Mouse (Mus musculus): Measurements from ENCODE around the gene Agbl3. TPM values are rescaled to one million over a fixed set of nuclear protein-coding genes. Genes with fewer than 3 reads are reported as not detected.
A peak's percentile ranks its signal among the peaks of the same experiment; 100 is the strongest.

The Agbl3 gene
- 2.4 and 3.0 TPM in 2 replicates for polyA plus RNA-seq (2016; fragmentation: Nextera tagmentation; extraction: Ambion mirVana)

GRCm38 (mm10) chr6:34780231-34780942 lies at the start of gene Agbl3:
Gene Agbl3, plus strand, starts transcription at chr6:34780432.
- H3K9me3 ChIP-seq, result no peaks in the 10 kb centered on the region
- H3K4me3 ChIP-seq, result peak within 1 kb of the TSS; percentile 71
- H3K27ac ChIP-seq, result peak within 1 kb of the TSS; percentile 96
- H3K4me1 ChIP-seq, result peaks cover 13% of the 10 kb centered on the region
- peaks cover 11% of the 10 kb centered on the region for H3K27me3 ChIP-seq (ENCODE audit: poor library complexity, severe bottlenecking)
- WGBS, result under 1% methylated on average over 80 of the region's 81 CpGs
- no peaks in the 10 kb centered on the region for H3K36me3 ChIP-seq (replicated peaks)
- peak; percentile 95 for DNase-seq (ENCODE audit: extremely low spot score, low spot score)

- 87% methylated on average over 6 of the region's 6 CpGs for WGBS
These were observed 49.2 kb upstream of the Agbl3 start for GRCm38 (mm10) chr6:34731007-34731406.

GRCm38 (mm10) chr6:34731529-34731928 lies 48.7 kb upstream of the Agbl3 start:
- H3K4me1 ChIP-seq, result peaks cover 40% of the 10 kb centered on the region
- H3K27me3 ChIP-seq (ENCODE audit: poor library complexity, severe bottlenecking), result no peaks in the 10 kb centered on the region
- no peaks in the 10 kb centered on the region for H3K36me3 ChIP-seq (replicated peaks)
- H3K4me3 ChIP-seq, result no peak overlapping the region
- no peak overlapping the region for H3K27ac ChIP-seq
- WGBS, result 82% methylated on average over 9 of the region's 9 CpGs
- no peaks in the 10 kb centered on the region for H3K9me3 ChIP-seq
- no peak for DNase-seq (ENCODE audit: extremely low spot score, low spot score)

More at GRCm38 (mm10) chr6:34731007-34731406, 49.2 kb upstream of the Agbl3 start:
- H3K4me3 ChIP-seq, result no peak overlapping the region
- DNase-seq (ENCODE audit: extremely low spot score, low spot score), result no peak
- no peak overlapping the region for H3K27ac ChIP-seq
- H3K27me3 ChIP-seq (ENCODE audit: poor library complexity, severe bottlenecking), result no peaks in the 10 kb centered on the region
- H3K36me3 ChIP-seq (replicated peaks), result no peaks in the 10 kb centered on the region
- no peaks in the 10 kb centered on the region for H3K9me3 ChIP-seq
- peaks cover 45% of the 10 kb centered on the region for H3K4me1 ChIP-seq

GRCm38 (mm10) chr6:34734940-34735695 lies 45.1 kb upstream of the Agbl3 start:
- Histone ChIP-seq H3K27me3 (ENCODE audit: poor library complexity, severe bottlenecking) (no peaks in the 10 kb centered on the region), H3K9me3 (no peaks in the 10 kb centered on the region), H3K27ac (no peak overlapping the region), H3K4me3 (no peak overlapping the region), H3K36me3 (replicated peaks) (no peaks in the 10 kb centered on the region), H3K4me1 (peaks cover 18% of the 10 kb centered on the region)
- no peak for DNase-seq (ENCODE audit: extremely low spot score, low spot score)
- WGBS, result 88% methylated on average over 13 of the region's 13 CpGs

DNA sequence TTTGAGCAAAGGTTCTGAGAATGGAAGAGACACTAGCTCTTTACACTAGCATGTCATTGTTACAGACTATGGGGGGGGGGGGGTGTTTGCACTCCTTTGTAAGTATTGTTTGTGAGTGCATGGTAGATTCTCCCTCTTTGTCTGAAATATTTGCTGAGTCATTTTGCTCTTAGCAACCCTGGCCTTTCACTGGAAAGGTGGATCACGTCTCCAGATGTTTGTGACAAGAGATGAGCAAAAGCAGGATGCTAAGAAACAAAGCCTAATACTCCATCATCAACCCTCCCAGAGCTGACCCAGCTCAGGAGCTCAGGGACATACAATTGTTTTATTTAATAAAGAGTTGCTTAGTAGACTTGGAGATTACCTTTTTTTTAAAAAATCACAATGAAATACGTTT lies 43.3 kb upstream of the Agbl3 start:
- WGBS, result 72% methylated on average over 2 of the region's 2 CpGs
- no peak for DNase-seq (ENCODE audit: extremely low spot score, low spot score)
- H3K9me3 ChIP-seq, result no peaks in the 10 kb centered on the region
- peaks cover 5% of the 10 kb centered on the region for H3K36me3 ChIP-seq (replicated peaks)
- no peak overlapping the region for H3K4me3 ChIP-seq
- H3K4me1 ChIP-seq, result 0 out of 2 replicates have a peak, but pooled peaks cover 3% of the 10 kb centered on the region
- H3K27ac ChIP-seq, result no peak overlapping the region
- H3K27me3 ChIP-seq (ENCODE audit: poor library complexity, severe bottlenecking), result no peaks in the 10 kb centered on the region

GRCm38 (mm10) chr6:34743946-34744345 lies 36.3 kb upstream of the Agbl3 start:
- 0 out of 2 replicates have a peak, but pooled peaks cover 4% of the 10 kb centered on the region for H3K4me1 ChIP-seq
- no peaks in the 10 kb centered on the region for H3K9me3 ChIP-seq
- DNase-seq (ENCODE audit: extremely low spot score, low spot score), result no peak
- H3K27me3 ChIP-seq (ENCODE audit: poor library complexity, severe bottlenecking), result no peaks in the 10 kb centered on the region
- peaks cover 41% of the 10 kb centered on the region for H3K36me3 ChIP-seq (replicated peaks)
- no peak overlapping the region for H3K4me3 ChIP-seq
- H3K27ac ChIP-seq, result no peak overlapping the region
- 92% methylated on average over 4 of the region's 4 CpGs for WGBS

- H3K9me3 ChIP-seq, result no peaks in the 10 kb centered on the region
- no peaks in the 10 kb centered on the region for H3K27me3 ChIP-seq (ENCODE audit: poor library complexity, severe bottlenecking)
- H3K4me3 ChIP-seq, result no peak overlapping the region
- H3K27ac ChIP-seq, result no peak overlapping the region
- H3K4me1 ChIP-seq, result peaks cover 11% of the 10 kb centered on the region; the same call in 1 of the 2 replicates
- peaks cover 28% of the 10 kb centered on the region for H3K36me3 ChIP-seq (replicated peaks)
- DNase-seq (ENCODE audit: extremely low spot score, low spot score), result no peak
- WGBS, result 79% methylated on average over 6 of the region's 6 CpGs
These were observed 32.4 kb upstream of the Agbl3 start for GRCm38 (mm10) chr6:34747846-34748245.

- Histone ChIP-seq H3K36me3 (replicated peaks) (peaks cover 25% of the 10 kb centered on the region), H3K4me1 (peaks cover 11% of the 10 kb centered on the region; the same call in 1 of the 2 replicates), H3K27me3 (ENCODE audit: poor library complexity, severe bottlenecking) (no peaks in the 10 kb centered on the region), H3K9me3 (no peaks in the 10 kb centered on the region), H3K4me3 (no peak overlapping the region), H3K27ac (no peak overlapping the region)
- no peak for DNase-seq (ENCODE audit: extremely low spot score, low spot score)
- WGBS, result 85% methylated on average over 11 of the region's 11 CpGs
These were observed 31.7 kb upstream of the Agbl3 start for GRCm38 (mm10) chr6:34748566-34748965.

DNA sequence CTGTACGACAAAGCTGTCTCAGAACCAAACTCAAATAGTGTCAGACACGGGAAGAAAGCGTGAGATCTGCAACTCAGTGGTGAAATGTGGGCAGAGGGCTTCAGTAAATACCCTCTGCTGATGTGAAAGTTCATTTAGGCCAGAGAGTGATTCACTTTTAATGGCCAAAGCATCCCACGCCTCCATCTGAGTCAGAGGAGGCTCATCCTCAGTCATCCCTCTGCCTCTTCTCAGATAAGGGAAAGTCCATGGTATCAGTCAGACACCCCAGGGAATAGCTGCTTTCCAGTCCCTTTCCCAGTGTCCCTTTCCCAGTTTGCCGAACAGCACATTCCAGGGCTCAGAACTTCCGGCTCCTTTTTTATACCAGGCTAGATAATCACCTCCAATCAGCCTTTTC lies 30.7 kb upstream of the Agbl3 start:
- H3K4me3 ChIP-seq, result no peak overlapping the region
- no peaks in the 10 kb centered on the region for H3K9me3 ChIP-seq
- no peak for DNase-seq (ENCODE audit: extremely low spot score, low spot score)
- WGBS, result 87% methylated on average over 6 of the region's 6 CpGs
- H3K36me3 ChIP-seq (replicated peaks), result peaks cover 25% of the 10 kb centered on the region
- H3K27ac ChIP-seq, result no peak overlapping the region
- no peaks in the 10 kb centered on the region for H3K27me3 ChIP-seq (ENCODE audit: poor library complexity, severe bottlenecking)
- H3K4me1 ChIP-seq, result peaks cover 11% of the 10 kb centered on the region; the same call in 1 of the 2 replicates

DNA sequence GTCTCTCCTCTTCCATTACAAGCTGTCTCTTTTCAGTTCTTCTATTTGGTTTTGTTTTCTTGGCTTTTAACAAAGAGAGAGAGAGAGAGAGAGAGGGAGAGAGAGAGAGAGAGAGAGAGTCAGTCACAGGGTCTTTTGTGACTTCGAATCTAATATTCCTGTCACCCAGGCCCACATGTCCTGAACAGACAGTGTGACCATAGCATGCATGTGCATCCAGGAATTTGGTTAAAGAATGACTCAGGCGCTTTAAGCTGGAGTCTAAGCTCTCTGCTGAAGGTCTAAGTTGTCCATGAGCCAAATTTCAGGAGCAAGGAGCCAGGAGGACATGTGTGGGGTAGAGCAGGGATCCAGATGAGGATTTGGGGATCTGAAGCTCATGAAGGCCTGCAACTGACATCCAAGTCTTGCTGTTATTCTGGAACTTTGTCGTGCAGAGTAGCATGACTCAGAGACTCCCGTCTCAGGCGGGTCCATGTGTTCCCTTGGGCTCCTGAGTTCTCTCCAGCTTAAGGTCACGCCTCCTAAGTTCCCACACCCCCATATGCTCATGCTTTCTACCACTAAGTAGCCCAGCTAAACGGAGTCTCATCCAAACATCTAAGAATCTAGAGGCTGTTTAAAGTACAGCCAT lies 29.6 kb upstream of the Agbl3 start:
- WGBS, result 84% methylated on average over 7 of the region's 7 CpGs
- DNase-seq (ENCODE audit: extremely low spot score, low spot score), result no peak
- Histone ChIP-seq H3K4me1 (peaks cover 11% of the 10 kb centered on the region; the same call in 1 of the 2 replicates), H3K4me3 (no peak overlapping the region), H3K27me3 (ENCODE audit: poor library complexity, severe bottlenecking) (no peaks in the 10 kb centered on the region), H3K27ac (no peak overlapping the region), H3K9me3 (no peaks in the 10 kb centered on the region), H3K36me3 (replicated peaks) (peaks cover 28% of the 10 kb centered on the region)

DNA sequence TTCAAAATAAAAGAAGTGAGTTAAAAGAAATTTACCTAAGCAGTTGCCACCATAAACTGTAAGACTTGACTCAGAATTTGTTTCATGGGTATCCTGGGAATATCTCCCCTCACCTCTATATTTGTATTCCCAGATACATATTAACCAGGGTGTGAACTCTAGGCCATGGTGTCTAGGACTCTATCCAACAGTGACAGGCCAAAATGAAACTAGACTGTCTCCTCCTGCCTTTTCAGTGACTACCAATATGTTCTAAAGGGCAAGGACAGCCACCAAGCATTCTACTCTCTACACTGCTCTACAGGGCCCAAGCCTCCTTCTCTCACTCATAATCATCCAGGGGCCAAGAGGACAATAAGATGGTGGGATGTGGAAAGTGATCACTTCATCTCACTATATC lies 28.6 kb upstream of the Agbl3 start:
- Histone ChIP-seq H3K4me3 (no peak overlapping the region), H3K4me1 (peaks cover 11% of the 10 kb centered on the region; the same call in 1 of the 2 replicates), H3K27ac (no peak overlapping the region), H3K27me3 (ENCODE audit: poor library complexity, severe bottlenecking) (no peaks in the 10 kb centered on the region), H3K36me3 (replicated peaks) (peaks cover 30% of the 10 kb centered on the region), H3K9me3 (no peaks in the 10 kb centered on the region)
- DNase-seq (ENCODE audit: extremely low spot score, low spot score), result no peak

DNA sequence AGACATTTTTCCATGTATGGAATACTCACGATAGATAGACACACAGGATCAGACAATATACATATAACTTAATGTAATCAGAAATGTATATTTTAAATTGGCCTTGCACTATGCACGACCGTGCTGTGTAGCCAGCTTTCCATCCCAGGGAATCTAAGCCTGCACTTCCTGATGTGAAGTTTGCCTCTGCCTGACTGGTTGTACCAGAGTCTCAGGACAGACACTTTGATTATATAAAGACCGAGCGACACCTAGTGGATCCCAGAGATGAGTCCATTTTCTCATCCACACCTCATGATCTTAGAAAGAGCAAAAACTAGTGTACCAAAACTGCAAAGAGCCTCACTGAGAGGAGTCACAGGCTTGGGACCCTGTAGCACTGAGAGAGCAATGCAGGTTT lies 25.8 kb upstream of the Agbl3 start:
- H3K9me3 ChIP-seq, result no peaks in the 10 kb centered on the region
- H3K4me1 ChIP-seq, result peaks cover 7% of the 10 kb centered on the region; the same call in 1 of the 2 replicates
- no peaks in the 10 kb centered on the region for H3K27me3 ChIP-seq (ENCODE audit: poor library complexity, severe bottlenecking)
- peaks cover 40% of the 10 kb centered on the region for H3K36me3 ChIP-seq (replicated peaks)
- WGBS, result 44% methylated on average over 5 of the region's 5 CpGs
- H3K4me3 ChIP-seq, result no peak overlapping the region
- peak; percentile 45 for DNase-seq (ENCODE audit: extremely low spot score, low spot score)
- H3K27ac ChIP-seq, result no peak overlapping the region

All from forebrain, embryonic 10.5 days (tissue).